Mouse (Mus musculus) olfactory bulb, adult 2 months (tissue): Measurements from ENCODE around the gene Dnajc7.

ENCODE experiments used
- CTCF ChIP-seq: fragments of 200-500 bp; IDR thresholded peaks from 2 replicates; pipeline ENCODE4 v1.5.1; 2012; ENCODE audit warnings: low read depth, mild to moderate bottlenecking, low read length, moderate library complexity; ENCODE audit not compliant: insufficient read depth
- POLR2A ChIP-seq: fragments of 200-500 bp; IDR thresholded peaks from 2 replicates; pipeline ENCODE4 v1.6.1; 2012; ENCODE audit warnings: mild to moderate bottlenecking, low read depth, low read length, moderate library complexity; ENCODE audit not compliant: insufficient read depth

- peak; percentile 7; the same call in 1 of the 2 replicates for TF ChIP-seq CTCF
- 0 out of 2 replicates have a peak, but pooled peaks have one; percentile 29 for TF ChIP-seq POLR2A
Measured at GRCm38 (mm10) chr11:100619485-100619975, 438 bp downstream of the Dnajc7 start.
